Mouse (Mus musculus): ENCODE results near the gene Inka2. TPM values are rescaled to one million over a fixed set of nuclear protein-coding genes. Genes with fewer than 3 reads are reported as not detected.

Gene Inka2
- total and polyA plus RNA-seq, 3 experiments = 0.39 to 0.61 TPM; not detected in 1

DNA sequence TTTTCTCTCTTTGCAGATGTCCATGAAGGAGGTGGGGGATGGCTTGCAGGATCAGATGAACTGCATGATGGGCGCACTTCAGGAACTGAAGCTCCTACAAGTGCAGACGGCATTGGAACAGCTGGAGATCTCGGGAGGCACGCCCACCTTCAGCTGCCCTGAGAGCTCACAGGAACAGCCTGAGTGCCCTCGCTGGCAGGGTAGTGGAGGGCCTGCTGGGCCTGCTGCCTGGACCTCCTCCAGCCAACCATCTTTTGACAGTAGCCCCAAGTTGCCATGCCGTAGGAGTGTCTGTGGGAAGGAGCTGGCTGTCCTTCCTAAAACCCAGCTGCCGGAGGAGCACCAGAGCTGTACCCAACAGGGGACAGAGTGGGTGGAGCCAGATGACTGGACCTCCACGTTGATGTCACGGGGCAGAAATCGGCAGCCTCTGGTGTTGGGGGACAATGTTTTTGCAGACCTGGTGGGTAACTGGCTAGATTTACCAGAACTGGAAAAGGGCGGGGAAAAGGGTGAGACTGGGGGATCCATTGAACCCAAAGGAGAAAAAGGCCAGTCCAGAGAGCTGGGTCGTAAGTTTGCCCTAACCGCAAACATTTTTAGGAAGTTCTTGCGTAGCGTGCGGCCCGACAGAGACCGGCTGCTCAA, 12.1 kb downstream of the Inka2 start:
- Histone ChIP-seq H3K9ac (ENCODE audit: control insufficient read depth, low read depth, low read length, poor library complexity, severe bottlenecking) (no peak overlapping the region), H3K9me3 (replicated peaks; ENCODE audit: insufficient read depth, low read length) (no peaks in the 10 kb centered on the region), H3K27me3 (ENCODE audit: control insufficient read depth in 1 of 2, insufficient read depth in 2 of 2, low read length in 2 of 2) (no peaks in the 10 kb centered on the region), H3K36me3 (ENCODE audit: control insufficient read depth in 1 of 2, insufficient read depth in 2 of 2, low read length in 2 of 2) (no peaks in the 10 kb centered on the region), H3K4me3 (ENCODE audit: control insufficient read depth in 1 of 2, insufficient read depth in 1 of 2, low read depth in 2 of 2, low read length in 2 of 2) (no peak overlapping the region), H3K79me2 (ENCODE audit: control insufficient read depth, insufficient read depth, low read length, poor library complexity) (no peaks in the 10 kb centered on the region), H3K4me1 (ENCODE audit: control insufficient read depth in 1 of 2, insufficient read depth in 2 of 2, low read length in 2 of 2) (no peaks in the 10 kb centered on the region), H3K27ac (ENCODE audit: control insufficient read depth, low read depth, low read length) (no peak overlapping the region)
- no peak for DNase-seq (ENCODE audit: low read depth, low spot score)
- no peak for TF ChIP-seq SIN3A (IDR thresholded peaks at IDR 0.05; ENCODE audit: low read length)
- TF ChIP-seq ELF1 (IDR thresholded peaks at IDR 0.05; ENCODE audit: low read depth, low read length) = no peak
- TF ChIP-seq ZKSCAN1 (IDR thresholded peaks at IDR 0.05; ENCODE audit: low read depth, low read length) = no peak
- no peak for TF ChIP-seq GABPA (IDR thresholded peaks at IDR 0.05; ENCODE audit: low read depth, low read length)
- no peak for TF ChIP-seq ZNF384 (IDR thresholded peaks at IDR 0.05; ENCODE audit: low read depth, low read length)
- no peak for TF ChIP-seq EP300 (IDR thresholded peaks at IDR 0.05; ENCODE audit: low read depth in 1 of 2, low read length in 2 of 2)
- TF ChIP-seq CTCF (IDR thresholded peaks at IDR 0.05 in 2 of 3, conservative IDR thresholded peaks at IDR 0.05 in 1 of 3; ENCODE audit: control insufficient read depth in 1 of 3, insufficient read depth in 1 of 3, low read depth in 2 of 3, low read length in 3 of 3, poor library complexity in 1 of 3, severe bottlenecking in 1 of 3) = no peak

DNA sequence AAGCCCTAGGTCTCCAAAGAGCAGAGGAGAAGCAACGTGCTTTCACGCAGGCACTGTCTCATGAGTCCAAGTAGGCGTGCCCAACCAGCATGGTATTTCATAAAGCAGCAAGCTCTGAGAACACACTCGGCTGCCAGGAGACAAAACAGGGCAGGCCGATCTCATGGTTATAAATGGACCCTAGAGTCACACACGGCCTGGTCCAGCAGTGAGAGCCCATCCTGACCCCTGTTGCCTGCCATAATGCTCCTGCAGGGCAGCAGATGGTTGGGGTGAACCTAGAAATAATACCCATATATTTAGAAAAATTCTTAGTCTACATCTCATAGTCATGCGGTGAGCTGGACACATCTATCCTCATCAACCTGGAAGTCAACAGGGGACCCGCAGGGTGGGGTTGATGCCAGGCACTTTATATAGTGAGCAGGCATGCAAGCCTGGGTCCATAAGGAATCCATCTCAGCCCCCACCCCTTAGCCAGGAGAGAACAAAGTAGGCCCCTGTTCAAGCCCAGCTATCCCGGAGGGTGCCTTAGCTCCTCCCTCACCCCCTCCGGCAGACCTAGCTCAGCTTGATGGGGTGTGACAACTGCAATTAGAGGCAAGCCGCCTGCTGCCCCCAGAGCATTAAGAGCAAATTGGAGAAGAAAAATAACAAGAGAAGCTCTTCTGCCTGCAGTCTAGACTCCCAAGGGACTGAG, 13.6 kb downstream of the Inka2 start:
- no peaks in the 10 kb centered on the region for H3K36me3 ChIP-seq (ENCODE audit: control insufficient read depth in 1 of 2, insufficient read depth in 2 of 2, low read length in 2 of 2)
- no peak overlapping the region for H3K9ac ChIP-seq (ENCODE audit: control insufficient read depth, low read depth, low read length, poor library complexity, severe bottlenecking)
- H3K4me3 ChIP-seq (ENCODE audit: control insufficient read depth in 1 of 2, insufficient read depth in 1 of 2, low read depth in 2 of 2, low read length in 2 of 2) = no peak overlapping the region
- H3K27ac ChIP-seq (ENCODE audit: control insufficient read depth, low read depth, low read length) = no peak overlapping the region
- no peaks in the 10 kb centered on the region for H3K4me1 ChIP-seq (ENCODE audit: control insufficient read depth in 1 of 2, insufficient read depth in 2 of 2, low read length in 2 of 2)
- H3K27me3 ChIP-seq (ENCODE audit: control insufficient read depth in 1 of 2, insufficient read depth in 2 of 2, low read length in 2 of 2) = no peaks in the 10 kb centered on the region
- no peaks in the 10 kb centered on the region for H3K79me2 ChIP-seq (ENCODE audit: control insufficient read depth, insufficient read depth, low read length, poor library complexity)
- DNase-seq (ENCODE audit: low read depth, low spot score) = no peak
- no peak for TF ChIP-seq CTCF (IDR thresholded peaks at IDR 0.05 in 2 of 3, conservative IDR thresholded peaks at IDR 0.05 in 1 of 3; ENCODE audit: control insufficient read depth in 1 of 3, insufficient read depth in 1 of 3, low read depth in 2 of 3, low read length in 3 of 3, poor library complexity in 1 of 3, severe bottlenecking in 1 of 3)
- no peak for TF ChIP-seq ZMIZ1 (IDR thresholded peaks at IDR 0.05; ENCODE audit: low read depth, low read length)
- no peaks in the 10 kb centered on the region for H3K9me3 ChIP-seq (replicated peaks; ENCODE audit: insufficient read depth, low read length)

DNA sequence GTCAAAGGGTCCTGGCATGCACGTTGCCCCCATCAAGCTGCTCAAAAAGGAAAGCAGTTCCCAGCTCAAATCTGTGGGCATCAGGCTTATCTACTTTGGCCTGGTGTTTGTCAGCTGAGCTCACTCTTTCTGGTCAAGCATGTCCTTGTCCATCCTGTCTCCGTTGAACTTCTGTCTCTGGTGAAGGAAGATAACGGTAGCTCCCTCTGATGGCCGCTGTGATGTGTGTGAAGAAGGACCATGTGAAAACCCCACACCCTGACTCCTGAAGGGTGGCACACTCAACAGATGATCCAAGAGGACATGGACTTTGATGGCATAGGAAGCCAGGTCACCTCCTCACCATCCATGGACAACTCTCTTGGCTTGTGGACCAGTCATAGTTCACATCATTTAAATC, 14.3 kb downstream of the Inka2 start:
- DNase-seq (ENCODE audit: low read depth, low spot score) = no peak
- Histone ChIP-seq H3K4me1 (ENCODE audit: control insufficient read depth in 1 of 2, insufficient read depth in 2 of 2, low read length in 2 of 2) (no peaks in the 10 kb centered on the region), H3K36me3 (ENCODE audit: control insufficient read depth in 1 of 2, insufficient read depth in 2 of 2, low read length in 2 of 2) (no peaks in the 10 kb centered on the region)

More for the DNA sequence above, 14.3 kb downstream of the Inka2 start:
- Histone ChIP-seq H3K9me3 (replicated peaks; ENCODE audit: insufficient read depth, low read length) (no peaks in the 10 kb centered on the region), H3K27ac (ENCODE audit: control insufficient read depth, low read depth, low read length) (no peak overlapping the region), H3K27me3 (ENCODE audit: control insufficient read depth in 1 of 2, insufficient read depth in 2 of 2, low read length in 2 of 2) (no peaks in the 10 kb centered on the region), H3K9ac (ENCODE audit: control insufficient read depth, low read depth, low read length, poor library complexity, severe bottlenecking) (no peak overlapping the region), H3K4me3 (ENCODE audit: control insufficient read depth in 1 of 2, insufficient read depth in 1 of 2, low read depth in 2 of 2, low read length in 2 of 2) (no peak overlapping the region), H3K79me2 (ENCODE audit: control insufficient read depth, insufficient read depth, low read length, poor library complexity) (no peaks in the 10 kb centered on the region)
- TF ChIP-seq CTCF (IDR thresholded peaks at IDR 0.05 in 2 of 3, conservative IDR thresholded peaks at IDR 0.05 in 1 of 3; ENCODE audit: control insufficient read depth in 1 of 3, insufficient read depth in 1 of 3, low read depth in 2 of 3, low read length in 3 of 3, poor library complexity in 1 of 3, severe bottlenecking in 1 of 3) = 0 out of 6 replicates have a peak, but pooled peaks of 1 of the 3 experiments have one; percentile 1
- no peak for TF ChIP-seq MAZ (IDR thresholded peaks at IDR 0.05; ENCODE audit: low read depth, low read length)

Measured in MEL (cell line).